Mouse (Mus musculus) kidney, embryonic 16.5 days (tissue): ENCODE measurements at regions not wholly inside any gene's neighbourhood (a gene's known extent, or its start where the extent isn't known, plus 50 kb on each side); places are given as distances from the start of the nearest gene placed in this dataset.

Source experiments
- ATAC-seq: fragments of 200-750 bp; cut with Nextera tagmentation; 2 replicates; pipeline ENCODE4 v1.8.0; 2017; ENCODE audit warnings: moderate TSS enrichment; ENCODE audit not compliant: low FRiP score, low TSS enrichment
- H3K27ac ChIP-seq: fragments of 300-500 bp; sonication (generic); 2 replicates; pipeline ENCODE4 v1.5.1; 2014; ENCODE audit warnings: low read length
- H3K27me3 ChIP-seq: fragments of 300-500 bp; sonication (generic); 2 replicates; pipeline ENCODE4 v1.6.1; 2014; ENCODE audit warnings: low read length, control low read depth, mixed read lengths; ENCODE audit not compliant: insufficient read depth
- H3K36me3 ChIP-seq: fragments of 300-500 bp; sonication (generic); 2 replicates; pipeline ENCODE4 v1.6.1; 2014; ENCODE audit warnings: low read length, control low read depth, mixed read lengths; ENCODE audit not compliant: insufficient read depth
- H3K4me1 ChIP-seq: fragments of 300-500 bp; sonication (generic); 2 replicates; pipeline ENCODE4 v1.6.1; 2014; ENCODE audit warnings: low read length, control low read depth, mixed read lengths; ENCODE audit not compliant: insufficient read depth
- H3K4me2 ChIP-seq: fragments of 300-500 bp; sonication (generic); replicated peaks from 2 replicates; pipeline ENCODE4 v1.6.1; 2014; ENCODE audit warnings: low read depth, low read length
- H3K4me3 ChIP-seq: fragments of 300-500 bp; sonication (generic); 2 replicates; pipeline ENCODE4 v1.5.1; 2014; ENCODE audit warnings: mild to moderate bottlenecking, low read length
- H3K9ac ChIP-seq: fragments of 300-500 bp; sonication (generic); replicated peaks from 2 replicates; pipeline ENCODE4 v1.6.1; 2014; ENCODE audit warnings: low read length
- H3K9me3 ChIP-seq: fragments of 300-500 bp; sonication (generic); 2 replicates; pipeline ENCODE4 v1.6.1; 2016; ENCODE audit warnings: low read length, control low read depth
- WGBS: fragments of 180-500 bp; shearing (Covaris S2); extraction: QIAGEN DNeasy Blood & Tissue Kit; methylation state at CpG from one replicate; pipeline ENCODE4 v1.1.7; 2014; 5-methylcytosine and 5-hydroxymethylcytosine counted together

DNA sequence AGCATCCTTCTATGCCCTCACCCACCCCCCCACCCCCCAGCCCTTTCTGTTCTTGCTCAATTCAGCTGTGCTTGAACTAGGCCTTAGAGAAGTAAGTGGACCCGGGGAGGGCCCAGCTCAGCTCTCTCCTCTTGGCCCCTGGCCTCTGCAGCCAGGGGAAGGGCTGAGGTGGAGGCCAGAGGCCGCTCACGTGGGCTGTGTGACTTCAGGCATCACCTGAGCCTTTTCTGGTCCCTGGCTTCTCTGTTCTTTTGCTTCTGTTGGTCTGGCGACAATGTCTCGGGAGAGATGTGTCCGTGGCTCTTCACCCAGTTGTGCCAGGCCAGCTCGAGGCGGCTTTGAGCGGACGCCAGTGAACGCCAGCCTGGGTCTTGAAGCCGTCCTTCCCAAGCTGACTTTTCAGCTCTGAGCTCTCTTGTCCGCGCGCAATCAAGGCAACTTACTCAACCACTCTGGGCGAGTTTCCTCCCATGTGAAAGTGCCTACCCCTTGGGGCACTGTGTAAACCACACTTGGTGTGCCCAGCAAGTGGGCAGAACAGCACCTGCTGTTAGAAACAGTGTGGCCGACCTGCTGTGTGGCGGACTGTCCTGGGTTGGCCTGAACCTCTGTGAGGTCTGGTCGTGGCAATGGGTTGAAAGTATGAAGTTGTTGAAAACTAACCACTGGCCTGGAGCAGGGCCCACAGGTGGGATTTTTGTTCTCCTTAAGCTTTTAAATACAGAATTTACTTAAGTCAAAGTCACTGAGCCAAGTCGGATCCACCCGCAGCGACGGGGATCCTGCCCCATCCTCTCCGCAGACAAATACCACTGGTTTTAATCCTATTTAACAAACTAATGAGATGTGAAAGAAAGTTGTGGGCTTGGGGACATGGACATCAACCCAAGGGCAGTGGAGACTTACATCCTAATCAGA, 86.9 kb upstream of the Tmem189 start:
- Histone ChIP-seq H3K4me1 (peaks cover 45% of the 10 kb centered on the region), H3K36me3 (no peaks in the 10 kb centered on the region), H3K4me2 (peak overlapping the region; percentile 70; the same call in 1 of the 2 replicates), H3K9me3 (no peaks in the 10 kb centered on the region), H3K4me3 (no peak overlapping the region), H3K9ac (no peak overlapping the region), H3K27ac (peak overlapping the region; percentile 93), H3K27me3 (no peaks in the 10 kb centered on the region)
- 88% methylated on average over 24 of the region's 24 CpGs for WGBS
- no peak for ATAC-seq

DNA sequence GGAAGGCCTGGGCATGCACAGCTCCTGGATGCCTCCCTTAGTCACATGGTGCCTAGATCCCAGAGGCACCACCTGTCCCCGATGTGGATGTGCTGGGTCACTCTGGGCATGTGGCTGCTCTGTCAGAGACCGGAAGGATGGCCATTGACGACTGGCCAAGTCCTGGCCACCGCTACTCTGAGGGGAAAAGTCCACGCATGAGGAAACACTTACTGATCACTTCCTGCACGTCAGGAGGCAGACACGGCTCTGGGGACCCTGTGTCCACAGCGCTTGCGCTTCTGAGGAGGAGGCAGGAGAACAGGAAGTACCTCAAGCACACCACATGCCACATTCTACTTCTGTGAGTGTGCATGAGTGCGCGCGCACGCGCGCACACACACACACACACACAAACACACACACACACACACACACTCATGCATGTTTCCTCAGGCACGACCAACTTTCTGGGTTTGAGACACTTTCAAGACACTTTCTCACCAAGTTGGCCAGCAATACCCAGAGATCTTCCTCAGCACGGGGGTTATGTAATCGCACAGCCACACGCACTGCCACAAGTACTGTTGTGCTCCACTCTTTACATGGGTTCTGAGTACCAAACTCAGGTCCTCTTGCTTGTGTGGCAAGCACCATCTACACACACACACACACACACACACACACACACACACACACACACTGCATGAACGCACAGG, 85.7 kb upstream of the Tmem189 start:
- no peaks in the 10 kb centered on the region for H3K36me3 ChIP-seq
- WGBS = 65% methylated on average over 20 of the region's 20 CpGs
- no peak overlapping the region for H3K4me3 ChIP-seq
- H3K27me3 ChIP-seq = no peaks in the 10 kb centered on the region
- H3K27ac ChIP-seq = no peak overlapping the region
- H3K9me3 ChIP-seq = no peaks in the 10 kb centered on the region
- peak overlapping the region; percentile 40 for H3K9ac ChIP-seq
- H3K4me2 ChIP-seq = no peak overlapping the region
- ATAC-seq = peak; percentile 26; the same call in 1 of the 2 replicates
- peaks cover 38% of the 10 kb centered on the region for H3K4me1 ChIP-seq

GRCm38 (mm10) chr2:167774806-167775179, 85.2 kb upstream of the Tmem189 start:
- H3K4me1 ChIP-seq = peaks cover 38% of the 10 kb centered on the region
- H3K27ac ChIP-seq = no peak overlapping the region
- no peaks in the 10 kb centered on the region for H3K36me3 ChIP-seq
- 27% methylated on average over 10 of the region's 10 CpGs for WGBS
- H3K9ac ChIP-seq = peak overlapping the region; percentile 40
- no peak overlapping the region for H3K4me3 ChIP-seq
- ATAC-seq = peak; percentile 7; the same call in 1 of the 2 replicates
- no peaks in the 10 kb centered on the region for H3K9me3 ChIP-seq
- H3K27me3 ChIP-seq = no peaks in the 10 kb centered on the region
- no peak overlapping the region for H3K4me2 ChIP-seq

GRCm38 (mm10) chr2:167774166-167774805, 84.7 kb upstream of the Tmem189 start:
- Histone ChIP-seq H3K4me2 (no peak overlapping the region), H3K9ac (no peak overlapping the region), H3K4me3 (no peak overlapping the region), H3K27me3 (no peaks in the 10 kb centered on the region), H3K36me3 (no peaks in the 10 kb centered on the region), H3K4me1 (peaks cover 37% of the 10 kb centered on the region), H3K27ac (no peak overlapping the region), H3K9me3 (no peaks in the 10 kb centered on the region)
- 68% methylated on average over 2 of the region's 2 CpGs for WGBS
- ATAC-seq = no peak

DNA sequence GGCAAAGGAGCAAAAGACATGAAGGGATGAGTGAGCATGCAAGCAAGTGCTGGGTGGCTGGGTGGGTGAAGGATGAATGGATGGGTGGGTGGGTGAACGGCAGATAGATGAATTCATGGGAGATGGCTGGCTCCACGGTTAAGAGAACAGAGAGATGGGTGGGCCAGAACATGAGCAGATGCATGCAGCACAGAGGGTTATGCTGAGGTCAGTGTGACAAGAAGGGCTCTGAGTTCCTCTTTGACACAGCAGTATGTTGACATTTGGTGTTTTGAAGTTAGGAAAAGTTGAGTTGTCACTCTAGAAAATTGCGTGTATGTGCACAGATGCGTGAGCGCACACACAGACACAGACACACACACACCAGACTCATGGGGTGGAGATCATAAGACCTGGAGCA, 83.2 kb upstream of the Tmem189 start:
- Histone ChIP-seq H3K9me3 (no peaks in the 10 kb centered on the region), H3K4me3 (no peak overlapping the region), H3K9ac (no peak overlapping the region), H3K4me1 (peaks cover 27% of the 10 kb centered on the region), H3K27me3 (no peaks in the 10 kb centered on the region), H3K36me3 (no peaks in the 10 kb centered on the region), H3K27ac (no peak overlapping the region), H3K4me2 (no peak overlapping the region)
- 84% methylated on average over 5 of the region's 5 CpGs for WGBS
- no peak for ATAC-seq

- Histone ChIP-seq H3K9me3 (no peaks in the 10 kb centered on the region), H3K4me3 (no peak overlapping the region), H3K9ac (no peak overlapping the region), H3K36me3 (no peaks in the 10 kb centered on the region), H3K27ac (0 out of 2 replicates have a peak overlapping the region, but pooled peaks have one; percentile 21), H3K4me1 (peaks cover 20% of the 10 kb centered on the region), H3K4me2 (no peak overlapping the region), H3K27me3 (no peaks in the 10 kb centered on the region)
- ATAC-seq = 0 out of 2 replicates have a peak, but pooled peaks have one; percentile 9
- 49% methylated on average over 13 of the region's 13 CpGs for WGBS
Observed at GRCm38 (mm10) chr2:167767962-167768361, 78.3 kb upstream of the Tmem189 start.

DNA sequence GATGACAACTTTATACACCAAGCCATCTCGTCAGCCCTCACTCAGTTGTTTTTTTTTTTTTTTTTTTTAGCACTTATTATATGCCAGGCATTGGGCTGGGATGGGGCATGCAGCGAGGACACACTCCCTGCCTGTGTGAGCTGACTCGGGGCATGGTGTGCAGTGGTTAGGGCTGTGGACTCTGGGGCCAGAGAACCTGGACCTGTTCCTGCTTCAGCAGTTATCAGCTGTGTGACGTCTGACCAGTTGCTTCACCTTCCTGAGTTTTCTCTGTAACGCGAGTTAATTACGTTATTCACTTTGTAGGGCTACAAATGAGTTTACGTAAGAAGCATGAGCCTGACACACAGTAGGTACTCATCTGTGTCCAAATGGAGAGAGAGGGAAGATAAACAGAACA, 77.7 kb upstream of the Tmem189 start:
- no peak for ATAC-seq
- no peak overlapping the region for H3K27ac ChIP-seq
- H3K4me1 ChIP-seq = peaks cover 20% of the 10 kb centered on the region
- H3K9me3 ChIP-seq = no peaks in the 10 kb centered on the region
- no peaks in the 10 kb centered on the region for H3K27me3 ChIP-seq
- WGBS = 78% methylated on average over 8 of the region's 8 CpGs
- no peak overlapping the region for H3K4me3 ChIP-seq
- no peak overlapping the region for H3K9ac ChIP-seq
- no peak overlapping the region for H3K4me2 ChIP-seq
- H3K36me3 ChIP-seq = no peaks in the 10 kb centered on the region

DNA sequence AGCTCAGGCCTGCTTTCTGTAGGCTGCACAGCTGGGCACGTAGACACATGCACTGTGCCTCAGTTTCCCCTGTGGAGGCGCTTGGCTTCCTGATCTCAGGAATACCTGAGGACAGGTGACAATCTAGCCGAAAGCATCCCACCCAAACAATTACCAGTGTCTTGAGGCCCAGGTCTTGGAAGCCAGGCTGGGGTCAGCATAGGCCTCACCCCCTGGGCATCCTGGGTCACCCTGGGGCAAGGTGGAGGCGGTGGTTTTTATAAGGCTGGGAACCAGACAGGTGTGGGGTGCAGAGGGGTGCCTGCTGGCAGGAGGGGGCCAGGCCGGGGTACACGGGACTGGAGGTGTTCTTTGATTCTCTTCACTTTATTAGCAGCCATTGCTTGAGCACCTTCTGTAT, 76.2 kb upstream of the Tmem189 start:
- no peaks in the 10 kb centered on the region for H3K36me3 ChIP-seq
- peaks cover 27% of the 10 kb centered on the region for H3K4me1 ChIP-seq
- H3K27me3 ChIP-seq = no peaks in the 10 kb centered on the region
- no peak overlapping the region for H3K4me3 ChIP-seq
- H3K9ac ChIP-seq = no peak overlapping the region; the same call in 1 of the 2 replicates
- peak overlapping the region; percentile 71 for H3K27ac ChIP-seq
- no peaks in the 10 kb centered on the region for H3K9me3 ChIP-seq
- ATAC-seq = no peak
- H3K4me2 ChIP-seq = no peak overlapping the region
- WGBS = 82% methylated on average over 6 of the region's 6 CpGs

DNA sequence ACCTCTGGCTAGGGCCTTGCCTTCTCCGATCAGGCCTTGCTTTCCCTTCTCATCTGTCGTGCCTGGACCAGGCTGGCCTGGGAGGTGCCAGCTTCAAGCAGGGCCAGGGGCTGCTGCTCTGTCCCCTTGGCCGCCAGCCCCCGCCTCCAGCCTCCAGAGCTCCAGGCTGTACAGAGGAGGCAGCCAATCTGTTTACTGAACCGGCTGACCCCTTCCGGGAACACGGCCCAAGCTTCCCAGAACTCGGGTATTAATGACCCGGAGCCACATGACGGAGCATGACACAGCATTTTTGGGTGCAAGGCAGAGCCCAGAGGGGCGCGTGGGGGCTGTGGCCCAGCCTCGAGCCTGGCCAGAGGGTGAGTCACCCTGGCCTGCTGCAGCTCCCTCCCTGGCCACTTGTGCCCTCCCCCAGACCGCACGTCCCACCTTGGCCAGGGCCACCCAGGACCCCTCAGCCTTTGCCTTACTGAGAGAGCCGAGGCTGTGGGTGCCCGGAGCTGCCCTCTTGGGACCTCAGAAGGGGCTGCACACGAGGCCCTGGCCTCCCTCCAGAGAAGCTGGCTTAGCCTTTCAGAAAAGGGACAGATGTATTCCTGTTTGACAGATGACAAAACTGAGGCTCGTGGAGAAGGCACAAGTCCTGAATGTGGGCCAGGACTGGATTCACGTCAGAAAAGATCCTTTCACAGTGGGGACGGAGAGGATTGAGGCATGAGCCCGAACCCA, 75.6 kb upstream of the Tmem189 start:
- 0 out of 2 replicates have a peak overlapping the region, but pooled peaks have one; percentile 12 for H3K4me2 ChIP-seq
- no peaks in the 10 kb centered on the region for H3K36me3 ChIP-seq
- no peaks in the 10 kb centered on the region for H3K27me3 ChIP-seq
- H3K4me3 ChIP-seq = no peak overlapping the region
- H3K9me3 ChIP-seq = no peaks in the 10 kb centered on the region
- ATAC-seq = peak; percentile 86
- peak overlapping the region; percentile 51 for H3K9ac ChIP-seq
- peaks cover 27% of the 10 kb centered on the region for H3K4me1 ChIP-seq
- H3K27ac ChIP-seq = peak overlapping the region; percentile 71
- WGBS = 19% methylated on average over 22 of the region's 22 CpGs
